Mouse (Mus musculus): Measurements from ENCODE around the gene Itgb6.

Gene Itgb6

GRCm38 (mm10) chr2:60712483-60712882 lies 10.0 kb downstream of the Itgb6 start:
- no peak for DNase-seq

GRCm38 (mm10) chr2:60711098-60711880 lies 11.2 kb downstream of the Itgb6 start:
- DNase-seq = no peak

- DNase-seq = no peak
These were observed 12.1 kb downstream of the Itgb6 start for GRCm38 (mm10) chr2:60710317-60710716.

- DNase-seq = no peak
These were observed 13.8 kb downstream of the Itgb6 start for GRCm38 (mm10) chr2:60708671-60709070.

- no peak for DNase-seq
These were observed 15.6 kb downstream of the Itgb6 start for GRCm38 (mm10) chr2:60706866-60707265.

- no peak for DNase-seq
These were observed 17.0 kb downstream of the Itgb6 start for GRCm38 (mm10) chr2:60705426-60705825.

- no peak for DNase-seq
These were observed 19.1 kb downstream of the Itgb6 start for GRCm38 (mm10) chr2:60703315-60703714.

GRCm38 (mm10) chr2:60700956-60701355 lies 21.5 kb downstream of the Itgb6 start:
- DNase-seq = no peak

GRCm38 (mm10) chr2:60700013-60700412 lies 22.4 kb downstream of the Itgb6 start:
- DNase-seq = no peak

GRCm38 (mm10) chr2:60699591-60699990 lies 22.9 kb downstream of the Itgb6 start:
- no peak for DNase-seq

- no peak for DNase-seq
These were observed 24.3 kb downstream of the Itgb6 start for GRCm38 (mm10) chr2:60698155-60698554.

- DNase-seq = peak in 1 of 2 experiments; percentile 40
These were observed 24.9 kb downstream of the Itgb6 start for GRCm38 (mm10) chr2:60697530-60697929.

- DNase-seq = no peak
These were observed 25.9 kb downstream of the Itgb6 start for GRCm38 (mm10) chr2:60696559-60696958.

- no peak for DNase-seq
These were observed 26.7 kb downstream of the Itgb6 start for GRCm38 (mm10) chr2:60695706-60696105.

GRCm38 (mm10) chr2:60694563-60694962 lies 27.9 kb downstream of the Itgb6 start:
- no peak for DNase-seq

- peak; percentile 29 to 36 for DNase-seq
These were observed 30.2 kb downstream of the Itgb6 start for GRCm38 (mm10) chr2:60692239-60692638.

GRCm38 (mm10) chr2:60690212-60690611 lies 32.2 kb downstream of the Itgb6 start:
- DNase-seq = no peak

- DNase-seq = peak; percentile 39 to 49
These were observed 33.4 kb downstream of the Itgb6 start for GRCm38 (mm10) chr2:60688944-60689615.

- DNase-seq = no peak
These were observed 34.3 kb downstream of the Itgb6 start for GRCm38 (mm10) chr2:60688150-60688549.

- no peak for DNase-seq
These were observed 36.5 kb downstream of the Itgb6 start for GRCm38 (mm10) chr2:60685973-60686372.

GRCm38 (mm10) chr2:60684168-60684567 lies 38.3 kb downstream of the Itgb6 start:
- DNase-seq = no peak

- no peak for DNase-seq
These were observed 39.9 kb downstream of the Itgb6 start for GRCm38 (mm10) chr2:60682554-60682953.

- no peak for DNase-seq
These were observed 48.0 kb downstream of the Itgb6 start for GRCm38 (mm10) chr2:60674413-60674812.

Measured in cerebellum, postnatal 10 days (tissue).